ENCODE assay signal across 8 mouse cellular contexts in the genomic region with DNA sequence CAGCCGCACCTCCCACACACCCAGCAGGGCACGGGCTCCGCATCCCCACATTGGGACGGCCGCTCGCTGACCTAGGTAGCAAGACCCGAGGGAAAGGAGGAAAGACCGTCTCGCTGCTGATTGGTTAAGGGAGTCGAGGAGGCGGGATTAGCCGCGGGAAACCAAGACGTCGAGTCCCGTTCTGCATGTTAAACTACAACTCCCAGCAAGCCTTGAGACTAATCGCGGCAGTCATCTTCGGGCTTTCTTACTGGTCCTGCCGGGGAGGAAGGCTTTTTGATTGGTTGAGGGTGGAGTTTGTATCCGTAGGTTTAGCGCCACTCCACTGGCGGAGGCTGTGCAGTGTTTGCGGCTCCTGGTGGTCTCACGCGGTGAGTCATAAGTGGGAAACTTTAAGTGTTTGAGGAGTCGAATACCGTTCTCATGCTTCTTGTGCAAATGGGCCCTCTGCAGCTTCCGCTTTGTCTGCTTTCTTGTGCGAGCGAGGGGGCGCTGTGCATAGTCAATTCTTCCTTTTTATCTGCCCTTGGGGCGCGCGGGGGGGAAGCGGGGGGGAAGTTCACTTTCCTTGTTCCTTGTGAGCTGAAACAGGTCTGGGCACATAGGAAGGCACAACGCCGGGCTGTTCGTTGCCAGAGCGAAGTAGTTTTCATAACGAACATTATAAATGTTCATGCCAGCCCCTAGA. TPM values are rescaled to one million over a fixed set of nuclear protein-coding genes. Genes with fewer than 3 reads are reported as not detected.
A peak's percentile ranks its signal among the peaks of the same experiment; 100 is the strongest.
DNase-seq lines count a peak whose midpoint lies in the region; ATAC-seq and TF ChIP-seq lines count a peak whose summit lies in the region.

TSS of gene Hscb (minus strand) at position 100 of the 688 bp plus-strand sequence.
TSS of gene Chek2 (plus strand) at position 302 of the 688 bp plus-strand sequence.

- H3K79me2 ChIP-seq in C2C12 (ENCODE audit: control insufficient read depth, insufficient read depth): peaks cover 9% of the 10 kb centered on the region
- no peaks in the 10 kb centered on the region for H3K79me2 ChIP-seq in liver, adult 2 months (ENCODE audit: control insufficient read depth, insufficient read depth, low read length)
- H3K79me2 ChIP-seq in myocyte (ENCODE audit: control insufficient read depth, insufficient read depth): no peaks in the 10 kb centered on the region

- H3K27ac ChIP-seq in heart, embryonic 11.5 days (ENCODE audit: low read depth, low read length): peak within 1 kb of the TSS; percentile 70
- peak within 1 kb of the TSS; percentile 89 for H3K27ac ChIP-seq in kidney, embryonic 16.5 days (ENCODE audit: low read length)
- peak within 1 kb of the TSS; percentile 30 for H3K27ac ChIP-seq in liver, adult 2 months (replicated peaks; ENCODE audit: insufficient read depth, low read depth, low read length)

- TF ChIP-seq CTCF in C2C12 (IDR thresholded peaks at IDR 0.05; ENCODE audit: control insufficient read depth, insufficient read depth, insufficient read length): peak; percentile 15
- TF ChIP-seq CTCF in brain, embryonic 14.5 days (IDR thresholded peaks at IDR 0.05; ENCODE audit: borderline replicate concordance, extremely low read depth, insufficient read depth, insufficient read length): peak; percentile 46; the same call in 1 of the 2 replicates
- peak; percentile 53 for TF ChIP-seq CTCF in liver, adult 2 months (IDR thresholded peaks at IDR 0.05; ENCODE audit: low read depth, low read length)

- peaks cover 65% of the 10 kb centered on the region for H3K4me1 ChIP-seq in erythroblast, embryonic 14.5 days (ENCODE audit: control insufficient read depth)
- peaks cover 13% of the 10 kb centered on the region for H3K4me1 ChIP-seq in heart, embryonic 11.5 days (ENCODE audit: control insufficient read depth, insufficient read depth, low read length)
- peaks cover 10% of the 10 kb centered on the region; the same call in 1 of the 2 replicates for H3K4me1 ChIP-seq in kidney, embryonic 16.5 days (ENCODE audit: insufficient read depth, low read length)
- peaks cover 5% of the 10 kb centered on the region for H3K4me1 ChIP-seq in liver, adult 2 months (ENCODE audit: control insufficient read depth, insufficient read depth, low read length)

- H3K79me3 ChIP-seq in C2C12 (ENCODE audit: low read depth): no peaks in the 10 kb centered on the region

- H3K9ac ChIP-seq in heart, embryonic 11.5 days (ENCODE audit: low read depth, low read length): peak within 1 kb of the TSS; percentile 77
- peak within 1 kb of the TSS; percentile 81 for H3K9ac ChIP-seq in kidney, embryonic 16.5 days (replicated peaks; ENCODE audit: low read length)
- H3K9ac ChIP-seq in liver, adult 2 months (ENCODE audit: low read depth, low read length): peak within 1 kb of the TSS; percentile 79

- H3K36me3 ChIP-seq in C2C12 (ENCODE audit: control insufficient read depth, insufficient read depth) (peaks cover 13% of the 10 kb centered on the region), myocyte (ENCODE audit: control insufficient read depth, insufficient read depth) (no peaks in the 10 kb centered on the region)
- peaks cover 62% of the 10 kb centered on the region for H3K36me3 ChIP-seq in erythroblast, embryonic 14.5 days (ENCODE audit: control insufficient read depth)
- H3K36me3 ChIP-seq in heart, embryonic 11.5 days (ENCODE audit: control insufficient read depth, insufficient read depth, low read length): peaks cover 7% of the 10 kb centered on the region
- peaks cover 3% of the 10 kb centered on the region; the same call in 1 of the 2 replicates for H3K36me3 ChIP-seq in kidney, embryonic 16.5 days (ENCODE audit: insufficient read depth, low read length)
- H3K36me3 ChIP-seq in liver, adult 2 months (ENCODE audit: control insufficient read depth, insufficient read depth, low read length): no peaks in the 10 kb centered on the region
- 0 out of 2 replicates have a peak, but pooled peaks cover 2% of the 10 kb centered on the region for H3K36me3 ChIP-seq in splenic B cell, adult 2 months (ENCODE audit: control insufficient read depth, insufficient read depth, low read length, poor library complexity, severe bottlenecking)

- peak within 1 kb of the TSS; percentile 78 for H3ac ChIP-seq in C2C12 (ENCODE audit: control insufficient read depth, insufficient read length, low read depth)
- H3ac ChIP-seq in myocyte (ENCODE audit: control insufficient read depth, insufficient read length): peak within 1 kb of the TSS; percentile 39

- peak; percentile 99 for DNase-seq in brain, embryonic 14.5 days (ENCODE audit: low read depth)
- peak; percentile 97 for DNase-seq in liver, adult 2 months (ENCODE audit: extremely low read depth, low read depth, low spot score)
- DNase-seq in splenic B cell, adult 2 months (ENCODE audit: low read depth, low spot score): peak; percentile 97

- peak; percentile 93 for ATAC-seq in heart, embryonic 11.5 days (replicated peaks; ENCODE audit: insufficient number of reproducible peaks, low FRiP score, low TSS enrichment)
- ATAC-seq in kidney, embryonic 16.5 days (ENCODE audit: low FRiP score, low TSS enrichment): peak; percentile 98

- H3K4me3 ChIP-seq in C2C12 (ENCODE audit: insufficient read depth, poor library complexity, severe bottlenecking): peak within 1 kb of the TSS; percentile 56
- H3K4me3 ChIP-seq in erythroblast, embryonic 14.5 days (replicated peaks): peak within 1 kb of the TSS; percentile 100
- H3K4me3 ChIP-seq in heart, embryonic 11.5 days (ENCODE audit: low read depth, low read length): peak within 1 kb of the TSS; percentile 57
- H3K4me3 ChIP-seq in kidney, embryonic 16.5 days (ENCODE audit: low read length): peak within 1 kb of the TSS; percentile 73
- peak within 1 kb of the TSS; percentile 73 for H3K4me3 ChIP-seq in liver, adult 2 months (ENCODE audit: insufficient read depth, low read depth, low read length)
- peak within 1 kb of the TSS; percentile 43 for H3K4me3 ChIP-seq in myocyte

- peak within 1 kb of the TSS; percentile 80 for H3K4me2 ChIP-seq in heart, embryonic 11.5 days
- H3K4me2 ChIP-seq in kidney, embryonic 16.5 days (replicated peaks; ENCODE audit: low read depth, low read length): peak within 1 kb of the TSS; percentile 76
- peak within 1 kb of the TSS; percentile 84 for H3K4me2 ChIP-seq in myocyte (ENCODE audit: low read depth)

- H3K9me3 ChIP-seq in erythroblast, embryonic 14.5 days (ENCODE audit: control insufficient read depth, low read length): no peaks in the 10 kb centered on the region
- no peaks in the 10 kb centered on the region for H3K9me3 ChIP-seq in heart, embryonic 11.5 days (replicated peaks; ENCODE audit: control insufficient read depth, low read length)
- H3K9me3 ChIP-seq in kidney, embryonic 16.5 days (ENCODE audit: low read length): no peaks in the 10 kb centered on the region

- under 1% methylated on average over 41 of the region's 41 CpGs for WGBS in heart, embryonic 11.5 days (ENCODE audit: insufficient replicate concordance)
- under 1% methylated on average over 41 of the region's 41 CpGs for WGBS in kidney, embryonic 16.5 days
- WGBS in liver, adult 2 months: under 1% methylated on average over 41 of the region's 41 CpGs

- peak; percentile 25; the same call in 1 of the 2 replicates for TF ChIP-seq POLR2A in brain, embryonic 14.5 days (IDR thresholded peaks at IDR 0.05; ENCODE audit: borderline replicate concordance, extremely low read depth, insufficient read depth, insufficient read length, poor library complexity, severe bottlenecking)
- peak; percentile 62; the same call in 1 of the 2 replicates for TF ChIP-seq POLR2A in liver, adult 2 months (IDR thresholded peaks at IDR 0.05; ENCODE audit: extremely low read depth, insufficient read depth, low read length)
- TF ChIP-seq POLR2A in myocyte (IDR thresholded peaks at IDR 0.05; ENCODE audit: insufficient read length, low read depth): peak; percentile 80

- no peaks in the 10 kb centered on the region for H3K27me3 ChIP-seq in C2C12 (ENCODE audit: control insufficient read depth, insufficient read depth, insufficient read length)
- H3K27me3 ChIP-seq in erythroblast, embryonic 14.5 days (ENCODE audit: control insufficient read depth): no peaks in the 10 kb centered on the region
- no peaks in the 10 kb centered on the region for H3K27me3 ChIP-seq in heart, embryonic 11.5 days (ENCODE audit: control insufficient read depth, insufficient read depth, low read length)
- H3K27me3 ChIP-seq in kidney, embryonic 16.5 days (ENCODE audit: insufficient read depth, low read length): no peaks in the 10 kb centered on the region
- H3K27me3 ChIP-seq in liver, adult 2 months (ENCODE audit: control insufficient read depth, insufficient read depth, low read length): no peaks in the 10 kb centered on the region
- no peaks in the 10 kb centered on the region for H3K27me3 ChIP-seq in myocyte (ENCODE audit: control insufficient read depth, insufficient read depth, insufficient read length)
- H3K27me3 ChIP-seq in splenic B cell, adult 2 months (ENCODE audit: control insufficient read depth, insufficient read depth, low read length, poor library complexity, severe bottlenecking): no peaks in the 10 kb centered on the region

TF ChIP-seq in C2C12, 6 proteins besides CTCF, POLR2A, EP300 and RAD21:
- TF ChIP-seq MYOG (IDR thresholded peaks at IDR 0.05; ENCODE audit: control insufficient read depth, extremely low read depth, insufficient read length) (no peak), MAX (IDR thresholded peaks at IDR 0.05) (peak; percentile 55)
TF ChIP-seq in C2C12: peak in this region for 1.

TF ChIP-seq in myocyte, 11 proteins besides CTCF, POLR2A, EP300 and RAD21 (continues in another document):
- TF ChIP-seq MAX (IDR thresholded peaks at IDR 0.05; ENCODE audit: low read depth): no peak
- TF ChIP-seq MYOG (IDR thresholded peaks at IDR 0.05; ENCODE audit: control insufficient read depth in 1 of 3, insufficient read depth in 1 of 3, insufficient read length in 2 of 3, low read depth in 2 of 3): peak in 1 of 3 experiments; percentile 6

RNA-seq across cellular contexts. Expression of gene Hscb, which starts in this region (rescaled TPM):
- polyA plus RNA-seq in C2C12 (2012; fragmentation: generic; extraction: Trizol) (12.2 TPM), myocyte (2012; fragmentation: generic; extraction: Trizol) (24.2 TPM)
- polyA plus RNA-seq in brain, embryonic 14.5 days (2012; rRNA removed): 7.9 and 9.0 TPM in 2 replicates
- 19.1 and 22.4 TPM in 2 replicates for polyA plus RNA-seq in erythroblast, embryonic 14.5 days (2012)
- polyA plus RNA-seq in heart, embryonic 11.5 days (2014; fragmentation: Nextera tagmentation; extraction: Ambion mirVana): 30.2 and 32.6 TPM in 2 replicates
- polyA plus RNA-seq in kidney, embryonic 16.5 days (2015; fragmentation: Nextera tagmentation; extraction: Ambion mirVana): 32.1 and 35.3 TPM in 2 replicates
- 5.7 and 11.2 TPM in 2 replicates for total RNA-seq in liver, adult 2 months (2014; rRNA removed)
- polyA plus RNA-seq in liver, adult 2 months (2012; rRNA removed): 5.0 and 6.6 TPM in 2 replicates

RNA-seq across cellular contexts. Expression of gene Chek2, which starts in this region (rescaled TPM):
- 8.2 TPM for polyA plus RNA-seq in C2C12 (2012; fragmentation: generic; extraction: Trizol)
- polyA plus RNA-seq in brain, embryonic 14.5 days (2012; rRNA removed): 6.3 and 12.2 TPM in 2 replicates
- polyA plus RNA-seq in erythroblast, embryonic 14.5 days (2012): 0.50 and 0.52 TPM in 2 replicates
- polyA plus RNA-seq in heart, embryonic 11.5 days (2014; fragmentation: Nextera tagmentation; extraction: Ambion mirVana): 20.9 and 27.1 TPM in 2 replicates
- polyA plus RNA-seq in kidney, embryonic 16.5 days (2015; fragmentation: Nextera tagmentation; extraction: Ambion mirVana): 32.8 and 36.7 TPM in 2 replicates
- 2.6 and 3.6 TPM in 2 replicates for total RNA-seq in liver, adult 2 months (2014; rRNA removed)
- 1.5 and 1.6 TPM in 2 replicates for polyA plus RNA-seq in liver, adult 2 months (2012; rRNA removed)
- 6.2 TPM for polyA plus RNA-seq in myocyte (2012; fragmentation: generic; extraction: Trizol)

Comparison
In these comparisons a context has a peak if more than half of its experiments do, and no peak if none do; other contexts are left out.
1. Peak in every context shown above with its lines: DNase-seq, ATAC-seq, H3K4me3 ChIP-seq and H3K27ac ChIP-seq.
2. H3K4me3 ChIP-seq: peak in every context shown above with its lines; median percentile 100 in erythroblast, embryonic 14.5 days; 73 in kidney, embryonic 16.5 days; 73 in liver, adult 2 months; 57 in heart, embryonic 11.5 days; 56 in C2C12; 43 in myocyte.
3. POLR2A ChIP-seq: peak in every context shown above with its lines; median percentile 80 in myocyte; 62 in liver, adult 2 months; 25 in brain, embryonic 14.5 days.
4. H3K27ac ChIP-seq: peak in every context shown above with its lines; median percentile 89 in kidney, embryonic 16.5 days; 70 in heart, embryonic 11.5 days; 30 in liver, adult 2 months.